Mouse (Mus musculus) kidney, adult 2 months (tissue): ENCODE results near the gene Ssna1.

ENCODE experiments used
- CTCF ChIP-seq: fragments of 200-500 bp; conservative IDR thresholded peaks from 2 replicates; pipeline ENCODE4 v1.5.1; 2011; ENCODE audit warnings: low read depth, mild to moderate bottlenecking, control low read depth, low read length, moderate library complexity, mixed read lengths; ENCODE audit not compliant: insufficient read depth, insufficient read length
- POLR2A ChIP-seq: fragments of 200-500 bp; IDR thresholded peaks from one replicate; pipeline ENCODE4 v1.6.1; 2011; ENCODE audit warnings: low read depth, low read length, control low read depth

GRCm38 (mm10) chr2:25318119-25318966 is 46.1 kb upstream of the Ssna1 start:
- TF ChIP-seq CTCF (no peak), POLR2A (no peak)
